Mouse (Mus musculus) gastrocnemius, postnatal 4 days (tissue): ENCODE measurements around the gene Ankrd13a. TPM values are rescaled to one million over a fixed set of nuclear protein-coding genes. Genes with fewer than 3 reads are reported as not detected.

Experiments
- DNase-seq, 2 experiments: peaks; one replicate each; pipeline ENCODE4 v3.0.0; 2021 to 2022; ENCODE audit warnings: low spot score in 2 of 2, mixed read lengths in 2 of 2
- total RNA-seq, 2 experiments: library from RNA; stranded (reverse); gene quantifications; 2 replicates each; pipeline ENCODE4 v1.2.3; 2021

The Ankrd13a gene
- total RNA-seq, 2 experiments from 2014 or later = 46.2 to 53.1 TPM

DNA sequence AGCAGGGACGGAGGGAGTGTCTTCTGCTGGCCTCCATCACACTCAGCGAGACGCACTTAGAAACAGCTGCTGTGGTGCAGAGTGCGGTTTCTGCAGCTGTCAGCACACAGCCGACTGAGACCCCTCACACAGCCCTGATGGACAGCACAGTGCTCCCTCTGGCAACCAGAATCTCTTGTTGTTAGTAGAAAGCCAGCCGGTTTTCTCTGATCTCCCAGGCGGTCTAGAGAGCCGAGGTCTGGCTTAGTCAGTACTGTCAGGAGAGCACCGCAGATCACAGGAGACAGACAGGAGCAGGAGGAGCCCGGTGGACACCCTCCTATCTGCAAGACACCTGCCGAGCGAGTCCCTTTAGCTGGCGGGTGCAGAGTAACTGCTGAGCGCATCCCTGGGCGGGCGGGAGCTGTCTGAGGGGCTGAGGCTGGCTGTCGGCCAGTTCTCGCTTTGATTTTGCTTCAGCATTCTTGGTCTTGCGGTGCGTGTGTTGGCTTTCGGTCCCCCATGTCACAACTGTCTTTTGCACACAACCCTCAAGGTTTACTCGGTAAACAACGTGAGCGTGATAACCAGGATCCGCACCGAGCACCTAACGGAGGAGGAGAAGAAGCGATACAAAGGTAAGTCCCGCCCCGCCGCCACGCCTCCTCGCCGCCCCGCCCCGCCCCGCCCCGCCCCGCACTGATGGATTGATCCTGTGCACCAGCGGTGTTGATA lies 22.0 kb downstream of the Ankrd13a start:
- peak in 1 of 2 experiments; percentile 35 for DNase-seq

DNA sequence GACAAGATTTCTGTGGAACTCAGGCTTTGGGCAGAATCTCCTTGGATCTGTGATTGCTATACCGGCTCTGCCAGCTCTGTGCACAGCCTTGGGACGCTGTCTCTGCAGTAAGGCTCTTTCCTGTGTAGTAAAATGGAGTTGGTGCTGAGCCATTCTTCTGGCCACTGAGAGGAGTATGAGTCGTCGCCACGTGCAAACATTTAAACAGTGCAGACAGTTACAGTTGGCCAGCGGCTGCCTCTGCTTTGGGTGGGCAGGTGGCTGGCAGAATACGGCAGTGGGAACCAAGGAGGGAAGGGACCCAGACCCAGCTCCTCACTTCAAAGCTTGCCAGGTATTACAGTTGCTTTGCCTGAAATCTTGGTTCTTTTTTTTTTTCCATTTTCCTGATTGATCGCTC lies 22.8 kb downstream of the Ankrd13a start:
- no peak for DNase-seq

GRCm38 (mm10) chr5:114799848-114800247 lies 25.4 kb downstream of the Ankrd13a start:
- DNase-seq = no peak

- no peak for DNase-seq
These were observed 26.6 kb downstream of the Ankrd13a start for GRCm38 (mm10) chr5:114801049-114801448.

DNA sequence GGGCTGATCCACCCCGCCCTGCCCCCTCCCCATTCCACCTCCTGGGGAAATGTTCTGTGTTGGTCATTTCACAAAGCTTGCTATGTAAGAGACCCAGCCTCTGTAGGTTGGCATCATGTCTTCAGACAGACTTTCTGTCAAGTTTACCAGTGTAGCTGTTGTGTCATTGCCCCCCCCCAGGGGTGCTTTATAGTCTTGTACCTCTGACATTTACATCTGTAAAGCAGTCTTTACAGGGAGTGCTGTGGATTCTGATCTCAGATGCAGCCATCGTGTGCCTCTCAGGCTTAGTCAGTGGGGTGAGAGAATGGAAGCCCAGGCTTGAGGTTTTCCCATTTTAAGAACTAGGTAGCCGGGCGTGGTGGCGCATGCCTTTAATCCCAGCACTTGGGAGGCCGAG lies 27.4 kb downstream of the Ankrd13a start:
- no peak for DNase-seq

GRCm38 (mm10) chr5:114803231-114803630 lies 28.8 kb downstream of the Ankrd13a start:
- DNase-seq = no peak

DNA sequence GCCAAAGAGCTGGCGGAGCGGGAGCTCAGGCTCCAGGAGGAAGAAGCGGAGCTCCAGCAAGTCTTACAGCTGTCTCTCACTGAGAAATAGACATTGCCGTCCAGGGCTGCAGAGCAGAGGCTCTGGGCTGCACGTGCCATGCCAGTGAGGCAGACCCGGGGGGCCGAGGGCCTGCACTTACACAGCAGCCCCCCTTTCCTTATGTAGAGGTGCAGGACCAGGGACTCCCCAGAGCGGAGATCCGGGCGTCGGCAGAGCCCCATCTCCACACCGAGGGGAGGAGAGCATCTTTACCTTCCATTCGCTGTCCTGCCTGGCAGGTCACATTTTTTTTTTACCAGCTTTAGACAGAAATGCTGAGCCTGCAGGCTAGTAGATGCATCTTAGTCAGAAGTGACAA lies 29.9 kb downstream of the Ankrd13a start:
- no peak for DNase-seq

GRCm38 (mm10) chr5:114804958-114805357 lies 30.5 kb downstream of the Ankrd13a start:
- peak in 1 of 2 experiments; percentile 48 for DNase-seq

DNA sequence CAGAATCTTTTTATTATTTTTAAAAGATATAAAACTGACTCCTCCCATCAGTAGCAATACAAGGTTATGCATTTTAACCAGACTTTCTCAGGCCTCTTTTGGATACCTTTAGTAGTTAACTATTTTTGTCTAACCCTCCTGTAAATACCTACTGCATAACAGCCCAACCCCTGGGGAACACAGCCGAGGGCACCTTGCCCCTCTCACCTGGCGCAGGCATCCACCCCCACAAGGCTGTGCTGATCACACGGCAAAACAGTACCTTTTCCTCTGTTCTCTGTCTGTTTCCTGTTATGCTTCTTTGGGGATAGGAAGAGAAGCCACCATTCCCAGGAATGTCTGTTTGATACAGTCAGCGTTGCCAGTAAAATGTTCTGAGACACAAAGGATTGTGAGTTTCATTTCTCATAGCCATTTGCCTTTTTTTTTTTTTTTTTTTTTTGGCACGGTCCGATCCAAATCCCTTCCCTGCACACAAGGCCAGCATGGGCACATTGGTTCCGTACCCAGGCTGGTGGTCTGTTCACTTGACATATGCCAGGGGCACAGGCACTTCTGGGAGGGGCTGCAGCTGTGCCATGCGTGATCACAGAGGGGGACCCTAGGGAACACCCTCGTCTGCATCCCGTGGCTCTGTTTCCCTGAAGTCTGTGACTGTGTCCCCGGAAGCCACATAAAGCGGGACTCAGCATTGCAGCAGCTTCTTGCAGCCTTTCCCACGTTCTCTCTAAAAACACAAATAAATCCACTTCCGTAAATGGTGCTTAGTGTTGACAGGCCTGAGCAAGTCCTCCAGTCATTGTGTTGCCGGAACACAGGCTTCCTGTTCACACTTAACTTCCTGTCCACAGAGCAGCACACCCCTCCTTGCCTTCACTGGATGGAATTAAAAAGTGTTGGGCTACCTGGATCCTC lies 31.2 kb downstream of the Ankrd13a start:
- peak in 1 of 2 experiments; percentile 26 for DNase-seq

DNA sequence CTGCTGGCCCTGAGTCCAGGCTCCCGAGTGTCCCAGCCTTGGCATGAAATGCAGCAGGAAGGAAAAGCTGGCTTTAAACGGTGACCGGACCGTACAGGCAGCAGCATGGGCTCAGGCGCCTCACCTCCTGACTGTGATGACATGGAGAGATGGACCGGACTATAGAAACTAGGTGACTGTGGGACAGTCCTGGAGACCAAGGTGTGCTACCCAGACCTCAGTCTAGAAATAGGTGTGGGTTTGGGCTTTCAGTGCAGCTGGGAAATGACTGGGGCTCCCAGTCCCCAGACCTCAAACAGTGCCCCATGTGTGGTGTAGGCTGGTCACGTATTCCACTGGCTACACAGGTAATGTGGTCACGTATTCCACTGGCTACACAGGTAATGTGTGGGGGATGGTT lies 32.2 kb downstream of the Ankrd13a start:
- DNase-seq = no peak

DNA sequence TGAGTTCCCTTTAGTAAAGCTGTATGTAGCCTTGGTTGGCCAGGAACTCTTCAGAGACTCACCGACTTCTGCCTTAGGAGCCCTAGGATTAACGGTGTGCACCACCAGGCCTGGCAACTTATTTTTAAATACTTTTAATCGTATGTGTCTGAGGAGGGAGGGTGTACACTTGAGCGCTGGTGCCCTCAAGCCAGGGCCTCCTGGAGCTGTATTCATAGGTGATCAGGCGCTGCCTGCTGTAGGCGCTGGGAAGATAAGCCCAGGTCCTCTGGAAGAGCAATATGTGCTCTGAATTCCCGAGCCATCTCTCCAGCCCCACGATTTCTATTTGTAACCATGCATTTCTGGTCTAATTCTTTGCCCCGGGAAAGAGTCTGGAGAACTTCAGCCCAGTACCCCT lies 32.6 kb downstream of the Ankrd13a start:
- DNase-seq = no peak

GRCm38 (mm10) chr5:114807468-114807867 lies 33.0 kb downstream of the Ankrd13a start:
- no peak for DNase-seq

GRCm38 (mm10) chr5:114807893-114808292 lies 33.4 kb downstream of the Ankrd13a start:
- DNase-seq = no peak

DNA sequence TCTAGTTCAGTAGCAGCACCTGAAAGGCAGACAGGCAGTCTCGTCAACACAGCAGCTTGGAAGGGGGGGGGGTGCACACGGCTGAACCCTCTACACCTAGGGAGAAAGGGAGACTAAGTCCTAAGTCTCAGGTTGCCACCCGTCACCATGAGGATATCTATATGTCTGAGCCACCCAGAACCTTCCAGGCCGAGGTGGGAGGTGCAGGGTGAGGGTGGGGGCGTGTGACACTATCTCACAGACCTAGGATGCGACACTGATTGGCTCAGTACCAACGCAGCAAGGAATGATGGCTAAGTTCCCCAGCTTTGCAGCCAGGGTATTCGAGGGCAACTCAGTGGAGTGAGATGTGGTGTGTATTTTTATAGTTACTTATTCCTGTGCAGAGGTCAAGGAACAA lies 33.9 kb downstream of the Ankrd13a start:
- no peak for DNase-seq

GRCm38 (mm10) chr5:114809181-114809756 lies 34.8 kb downstream of the Ankrd13a start:
- DNase-seq = no peak

GRCm38 (mm10) chr5:114809826-114810225 lies 35.3 kb downstream of the Ankrd13a start:
- no peak for DNase-seq

GRCm38 (mm10) chr5:114813525-114814181 lies 39.2 kb downstream of the Ankrd13a start:
- peak; percentile 79 to 89 for DNase-seq

DNA sequence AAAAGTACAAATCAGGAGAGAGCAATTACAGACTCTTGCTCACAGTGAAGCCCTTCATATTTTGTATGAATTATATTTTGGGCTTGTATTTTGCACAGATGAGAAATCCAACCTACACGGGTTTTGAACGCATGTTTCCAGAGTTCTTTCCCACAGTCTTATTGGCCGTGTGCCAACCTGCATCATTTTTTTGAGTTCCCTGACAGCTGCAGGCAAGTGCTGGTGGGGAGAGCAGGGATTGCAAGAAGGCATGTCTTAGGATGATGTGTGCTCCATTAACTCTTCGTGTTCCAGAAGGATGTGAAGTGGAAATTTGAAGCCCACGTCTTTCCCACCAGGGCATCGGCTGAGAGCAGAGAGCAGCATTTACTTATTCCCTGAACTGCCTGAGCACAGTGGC lies 42.1 kb downstream of the Ankrd13a start:
- DNase-seq = no peak

- no peak for DNase-seq
These were observed 43.6 kb downstream of the Ankrd13a start for GRCm38 (mm10) chr5:114818124-114818523.

DNA sequence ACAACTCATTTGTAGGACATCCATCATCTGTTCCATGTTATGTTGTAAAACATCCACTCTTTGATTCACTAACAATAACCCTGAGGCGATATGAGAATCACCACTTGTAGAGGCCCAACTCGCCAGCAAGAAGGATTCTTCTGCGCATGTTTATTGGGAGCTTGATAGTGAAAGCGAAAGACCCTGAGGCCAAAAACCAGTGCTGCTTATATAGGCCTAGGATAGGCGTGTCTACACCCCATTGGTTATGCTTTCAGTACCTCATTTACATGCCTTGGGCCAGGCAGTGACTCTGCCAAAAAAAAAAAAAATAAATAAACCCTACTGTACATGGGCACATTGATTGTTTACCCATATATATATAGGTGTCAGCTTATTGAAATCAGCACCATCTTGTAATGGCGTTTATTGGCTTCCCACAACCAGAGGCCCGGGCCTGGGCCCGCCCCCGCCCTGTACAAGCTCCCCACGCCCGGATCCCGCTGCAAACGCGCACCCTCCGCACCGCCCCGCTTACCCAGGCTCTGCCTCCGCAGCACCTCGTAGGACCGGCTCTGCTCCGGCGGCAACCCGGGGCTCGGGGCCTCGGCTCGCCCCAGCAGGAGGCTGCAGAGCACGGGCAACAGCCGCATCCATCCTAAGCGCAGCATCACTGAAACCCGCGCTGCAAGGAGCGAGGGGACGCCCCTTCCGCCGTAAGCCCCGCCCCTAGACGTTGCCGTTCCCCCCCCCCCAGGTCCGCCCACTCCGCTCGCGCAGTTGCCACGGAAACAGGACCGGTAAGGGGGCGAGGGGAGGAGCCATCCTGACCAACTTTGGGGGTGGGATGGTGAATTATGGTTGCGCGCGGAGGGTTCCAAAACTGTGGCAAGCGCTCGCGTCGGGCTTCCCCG lies 48.6 kb downstream of the Ankrd13a start, which contains the start of gene 1500011B03Rik:
Gene 1500011B03Rik, minus strand, starts transcription at position 673 of the 893 bp plus-strand sequence.
- peak; percentile 50 to 74 for DNase-seq
